Mouse (Mus musculus): Measurements from ENCODE around the gene Fbxo46. TPM values are rescaled to one million over a fixed set of nuclear protein-coding genes. Genes with fewer than 3 reads are reported as not detected.
A peak's percentile ranks its signal among the peaks of the same experiment; 100 is the strongest.

Fbxo46 gene
- polyA plus RNA-seq, 1 experiment from 2014 or later = 20.9 TPM

DNA sequence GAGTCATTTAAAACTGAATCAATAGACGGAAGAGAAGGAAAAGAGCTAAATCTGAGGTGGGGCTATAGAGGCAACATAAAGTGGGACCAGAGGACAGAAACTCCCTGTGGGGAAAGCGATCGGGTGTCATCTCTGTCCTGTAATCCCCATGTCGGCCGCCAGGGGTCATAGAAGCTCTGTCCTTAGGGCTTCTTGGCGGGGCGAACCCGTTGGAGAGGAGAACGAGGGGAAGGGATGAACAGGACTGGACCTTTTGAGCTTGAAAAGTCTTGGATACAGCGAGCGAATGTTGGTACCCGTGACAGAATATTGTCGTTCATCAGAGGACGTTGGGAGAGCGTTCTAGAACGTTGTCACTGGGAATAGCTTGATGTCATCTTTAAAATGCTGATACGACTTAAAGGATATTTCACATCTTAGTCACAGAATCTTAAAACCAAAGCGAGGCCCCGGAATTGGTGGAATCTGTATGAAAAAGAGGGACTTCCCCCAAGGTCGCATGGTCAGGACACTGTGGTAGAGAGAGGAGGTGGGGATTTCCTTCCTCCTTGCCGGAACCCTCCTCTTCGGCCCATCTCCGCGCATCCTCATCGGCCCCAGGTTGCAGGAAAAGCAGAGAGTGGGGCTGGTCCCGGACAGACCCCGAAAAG is 58.9 kb downstream of the Fbxo46 start:
- no peak for ATAC-seq (ENCODE audit: low FRiP score)
- H3K27me3 ChIP-seq = peaks cover 65% of the 10 kb centered on the region

DNA sequence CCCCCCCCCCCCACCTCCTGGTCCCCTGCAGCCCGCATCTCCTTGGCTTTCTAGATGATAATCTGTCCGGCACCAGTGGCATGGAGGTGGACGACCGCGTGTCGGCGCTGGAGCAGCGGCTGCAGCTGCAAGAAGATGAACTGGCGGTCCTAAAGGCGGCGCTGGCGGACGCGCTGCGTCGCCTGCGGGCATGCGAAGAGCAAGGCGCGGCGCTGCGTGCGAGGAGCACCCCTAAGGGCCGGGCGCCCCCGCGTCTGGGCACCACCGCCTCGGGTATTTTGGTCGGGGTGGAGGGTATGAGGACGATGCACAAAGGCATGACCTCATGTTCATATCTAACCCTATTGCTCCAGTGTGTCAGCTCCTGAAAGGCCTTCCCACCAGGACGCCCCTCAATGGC is 59.5 kb downstream of the Fbxo46 start:
- Histone ChIP-seq H3K36me3 (peaks cover 8% of the 10 kb centered on the region; the same call in 1 of the 2 replicates), H3K4me2 (replicated peaks) (peak overlapping the region; percentile 56), H3K27me3 (peaks cover 65% of the 10 kb centered on the region), H3K4me3 (peak overlapping the region; percentile 25), H3K9ac (peak overlapping the region; percentile 42), H3K9me3 (replicated peaks) (0 out of 2 replicates have a peak, but pooled peaks cover 7% of the 10 kb centered on the region), H3K27ac (no peak overlapping the region), H3K4me1 (peaks cover 42% of the 10 kb centered on the region)
- ATAC-seq (ENCODE audit: low FRiP score) = no peak
- under 1% methylated on average over 32 of the region's 32 CpGs for WGBS

More for the DNA sequence above, 58.9 kb downstream of the Fbxo46 start:
- peak overlapping the region; percentile 56 for H3K4me2 ChIP-seq (replicated peaks)
- 8% methylated on average over 27 of the region's 27 CpGs for WGBS
- H3K27ac ChIP-seq = no peak overlapping the region
- peaks cover 42% of the 10 kb centered on the region for H3K4me1 ChIP-seq
- peak overlapping the region; percentile 42 for H3K9ac ChIP-seq
- peaks cover 2% of the 10 kb centered on the region; the same call in 1 of the 2 replicates for H3K36me3 ChIP-seq
- H3K9me3 ChIP-seq (replicated peaks) = 0 out of 2 replicates have a peak, but pooled peaks cover 7% of the 10 kb centered on the region
- peak overlapping the region; percentile 25 for H3K4me3 ChIP-seq

DNA sequence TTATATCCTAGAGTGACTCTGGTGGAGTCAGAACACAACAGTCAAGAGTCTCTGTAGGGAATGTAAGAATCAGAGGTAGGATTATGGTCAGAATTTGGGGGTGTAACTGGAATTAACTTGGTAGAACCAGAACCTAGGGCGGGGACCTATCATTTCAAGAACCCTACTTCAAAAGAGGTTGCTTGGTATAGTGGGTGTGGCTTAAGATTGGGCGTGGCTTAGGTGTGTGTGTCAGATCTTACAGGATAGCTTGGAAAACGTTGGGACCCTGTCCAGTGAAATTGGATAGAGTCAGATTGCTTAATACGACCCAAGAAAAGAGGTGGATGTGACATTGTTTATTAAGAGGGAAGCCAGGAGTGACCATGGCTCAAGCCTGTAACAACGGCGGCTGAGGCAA is 60.3 kb downstream of the Fbxo46 start:
- Histone ChIP-seq H3K36me3 (peaks cover 13% of the 10 kb centered on the region; the same call in 1 of the 2 replicates), H3K4me1 (peaks cover 49% of the 10 kb centered on the region), H3K27me3 (peaks cover 65% of the 10 kb centered on the region), H3K9me3 (replicated peaks) (0 out of 2 replicates have a peak, but pooled peaks cover 7% of the 10 kb centered on the region), H3K4me2 (replicated peaks) (peak overlapping the region; percentile 56), H3K9ac (no peak overlapping the region), H3K27ac (no peak overlapping the region), H3K4me3 (0 out of 2 replicates have a peak overlapping the region, but pooled peaks have one; percentile 25)
- WGBS = 38% methylated on average over 6 of the region's 6 CpGs
- ATAC-seq (ENCODE audit: low FRiP score) = no peak

DNA sequence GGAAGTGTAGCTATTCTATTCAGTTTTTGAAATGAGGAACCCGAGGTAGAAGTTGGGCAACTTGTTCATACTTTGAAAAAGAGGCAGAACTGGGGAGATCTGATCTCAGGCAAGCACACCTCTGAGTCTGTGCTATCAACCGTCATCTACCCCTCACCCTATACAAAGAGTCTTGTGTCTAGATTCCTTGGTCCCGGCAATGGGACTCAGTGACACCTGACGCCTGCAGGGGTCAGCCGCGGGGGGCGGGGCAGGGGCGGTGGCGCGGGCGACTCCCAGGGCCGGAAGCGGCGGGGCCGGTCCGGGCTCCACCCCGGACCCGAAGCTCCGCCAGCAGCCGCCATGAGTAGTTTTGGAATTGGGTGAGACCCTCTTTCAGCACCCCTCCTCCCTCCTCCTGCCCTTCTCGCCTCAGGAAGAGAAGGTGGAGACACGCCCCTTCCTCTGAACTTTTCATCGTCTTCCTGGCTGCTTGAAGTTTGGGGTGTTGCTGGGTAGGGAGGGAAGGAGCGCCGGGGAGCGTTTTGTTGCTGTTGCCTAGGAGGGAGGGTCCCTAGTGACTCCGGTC is 61.3 kb downstream of the Fbxo46 start:
- no peak for ATAC-seq (ENCODE audit: low FRiP score)
- WGBS = 2% methylated on average over 26 of the region's 27 CpGs
- H3K4me1 ChIP-seq = peaks cover 47% of the 10 kb centered on the region

DNA sequence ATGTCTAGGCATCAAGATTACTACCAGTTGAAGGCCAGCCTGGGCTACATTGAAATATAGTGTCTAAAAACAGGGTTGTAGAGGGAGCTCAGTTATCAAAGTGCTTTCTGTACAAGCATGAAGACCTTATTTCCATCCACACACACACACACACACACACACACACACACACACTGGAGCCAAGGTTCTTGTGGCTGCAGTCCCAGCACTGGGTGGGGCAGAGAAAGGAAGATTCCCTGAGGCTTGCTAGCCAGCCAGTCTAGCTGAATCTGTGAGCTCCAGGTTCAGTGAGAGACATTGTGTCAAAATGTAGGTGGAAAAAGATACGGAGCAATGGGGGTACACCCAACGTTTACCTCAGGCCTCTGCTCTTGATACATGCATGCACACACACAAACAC is 64.6 kb downstream of the Fbxo46 start:
- ATAC-seq (ENCODE audit: low FRiP score) = no peak
- Histone ChIP-seq H3K4me2 (replicated peaks) (no peak overlapping the region), H3K9ac (no peak overlapping the region), H3K9me3 (replicated peaks) (no peaks in the 10 kb centered on the region), H3K4me3 (no peak overlapping the region), H3K36me3 (peaks cover 40% of the 10 kb centered on the region), H3K27me3 (peaks cover 25% of the 10 kb centered on the region), H3K4me1 (peaks cover 30% of the 10 kb centered on the region), H3K27ac (peak overlapping the region; percentile 58; the same call in 1 of the 2 replicates)
- 80% methylated on average over 2 of the region's 2 CpGs for WGBS

More for the DNA sequence above, 61.3 kb downstream of the Fbxo46 start:
- H3K27ac ChIP-seq = no peak overlapping the region
- H3K4me3 ChIP-seq = peak overlapping the region; percentile 41
- peak overlapping the region; percentile 52 for H3K4me2 ChIP-seq (replicated peaks)
- H3K9ac ChIP-seq = peak overlapping the region; percentile 53; the same call in 1 of the 2 replicates
- H3K27me3 ChIP-seq = peaks cover 58% of the 10 kb centered on the region
- peaks cover 18% of the 10 kb centered on the region for H3K36me3 ChIP-seq
- 0 out of 2 replicates have a peak, but pooled peaks cover 7% of the 10 kb centered on the region for H3K9me3 ChIP-seq (replicated peaks)

DNA sequence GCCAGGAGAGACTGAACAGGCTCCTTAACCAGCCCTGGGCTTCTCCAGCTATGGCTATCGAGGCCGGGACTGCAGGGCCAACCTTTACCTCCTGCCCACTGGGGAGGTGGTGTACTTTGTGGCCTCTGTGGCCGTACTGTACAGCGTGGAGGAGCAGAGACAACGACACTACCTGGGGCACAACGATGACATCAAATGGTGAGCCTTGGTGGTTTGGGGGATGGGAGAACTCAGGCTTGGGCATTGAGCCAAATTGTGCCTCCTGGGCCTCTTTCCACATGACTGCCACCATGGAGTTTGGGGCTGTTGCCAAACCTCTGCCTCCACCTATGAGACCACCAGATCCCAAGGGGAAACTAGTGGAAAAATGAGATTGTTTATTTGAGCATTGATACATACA is 65.1 kb downstream of the Fbxo46 start:
- H3K4me1 ChIP-seq = peaks cover 25% of the 10 kb centered on the region
- 71% methylated on average over 6 of the region's 6 CpGs for WGBS
- no peak overlapping the region for H3K9ac ChIP-seq
- H3K27me3 ChIP-seq = peaks cover 20% of the 10 kb centered on the region
- peaks cover 41% of the 10 kb centered on the region for H3K36me3 ChIP-seq
- H3K27ac ChIP-seq = peak overlapping the region; percentile 58
- peak; percentile 46; the same call in 1 of the 2 replicates for ATAC-seq (ENCODE audit: low FRiP score)
- no peak overlapping the region for H3K4me3 ChIP-seq
- no peaks in the 10 kb centered on the region for H3K9me3 ChIP-seq (replicated peaks)
- 0 out of 2 replicates have a peak overlapping the region, but pooled peaks have one; percentile 3 for H3K4me2 ChIP-seq (replicated peaks)

MicroRNA genes within 50 kb of the gene (microRNA counts, 519-probe panel; counts per million panel counts)
- microRNA mmu-miR-330 = 470 counts per million, percentile 58 among the panel's probes with 10 or more counts

Small RNA genes within 50 kb of the gene (microRNA-seq; reads per million reads assigned to microRNA genes)
- gene Mir3100 (not detected), gene Mir330 (442 reads per million, percentile 65 among the genes with 10 or more reads in this experiment)

Other genes starting within 250 kb of the Fbxo46 start
- gene Pglyrp1, start 248.5 kb upstream of the Fbxo46 start, polyA plus RNA-seq (2016; fragmentation: Nextera tagmentation; extraction: Ambion mirVana) = 2.9 and 3.8 TPM in 2 replicates
- gene Ccdc61, start 209.4 kb upstream of the Fbxo46 start, polyA plus RNA-seq (2016; fragmentation: Nextera tagmentation; extraction: Ambion mirVana) = 28.8 and 31.9 TPM in 2 replicates
- 11.2 and 12.5 TPM in 2 replicates for gene Nova2, start 194.0 kb upstream of the Fbxo46 start, polyA plus RNA-seq (2016; fragmentation: Nextera tagmentation; extraction: Ambion mirVana)
- gene Nanos2, start 132.5 kb upstream of the Fbxo46 start, polyA plus RNA-seq (2016; fragmentation: Nextera tagmentation; extraction: Ambion mirVana) = 0.29 and 0.37 TPM in 2 replicates
- gene Mypop, start 128.6 kb upstream of the Fbxo46 start, polyA plus RNA-seq (2016; fragmentation: Nextera tagmentation; extraction: Ambion mirVana) = 6.8 and 6.9 TPM in 2 replicates
- 44.0 and 47.4 TPM in 2 replicates for gene Irf2bp1, start 115.8 kb upstream of the Fbxo46 start, polyA plus RNA-seq (2016; fragmentation: Nextera tagmentation; extraction: Ambion mirVana)
- gene Foxa3, start 96.3 kb upstream of the Fbxo46 start, polyA plus RNA-seq (2016; fragmentation: Nextera tagmentation; extraction: Ambion mirVana) = 0.10 and 0.73 TPM in 2 replicates
- gene Sympk, start 95.5 kb upstream of the Fbxo46 start, polyA plus RNA-seq (2016; fragmentation: Nextera tagmentation; extraction: Ambion mirVana) = 47.0 and 50.8 TPM in 2 replicates
- not detected in 2 replicates for gene Rsph6a, start 65.2 kb upstream of the Fbxo46 start, polyA plus RNA-seq (2016; fragmentation: Nextera tagmentation; extraction: Ambion mirVana)
- 20.1 and 23.6 TPM in 2 replicates for gene Dmwd, start 43.6 kb upstream of the Fbxo46 start, polyA plus RNA-seq (2016; fragmentation: Nextera tagmentation; extraction: Ambion mirVana)
- 13.4 and 14.6 TPM in 2 replicates for gene Dmpk, start 36.0 kb upstream of the Fbxo46 start, polyA plus RNA-seq (2016; fragmentation: Nextera tagmentation; extraction: Ambion mirVana)
- 9.1 and 9.7 TPM in 2 replicates for gene Six5, start 25.3 kb upstream of the Fbxo46 start, polyA plus RNA-seq (2016; fragmentation: Nextera tagmentation; extraction: Ambion mirVana)
- 1.8 TPM in 2 replicates for gene Gm4969, start 1.5 kb upstream of the Fbxo46 start, polyA plus RNA-seq (2016; fragmentation: Nextera tagmentation; extraction: Ambion mirVana)
- gene Qpctl, start 29.4 kb downstream of the Fbxo46 start, polyA plus RNA-seq (2016; fragmentation: Nextera tagmentation; extraction: Ambion mirVana) = 21.2 and 22.8 TPM in 2 replicates
- gene Snrpd2, start 29.9 kb downstream of the Fbxo46 start, polyA plus RNA-seq (2016; fragmentation: Nextera tagmentation; extraction: Ambion mirVana) = 118 and 122 TPM in 2 replicates
- gene Gipr, start 46.3 kb downstream of the Fbxo46 start, polyA plus RNA-seq (2016; fragmentation: Nextera tagmentation; extraction: Ambion mirVana) = 1.4 and 2.0 TPM in 2 replicates
- 6.1 and 7.2 TPM in 2 replicates for gene Eml2, start 56.6 kb downstream of the Fbxo46 start, polyA plus RNA-seq (2016; fragmentation: Nextera tagmentation; extraction: Ambion mirVana)
- gene Gpr4, start 92.7 kb downstream of the Fbxo46 start, polyA plus RNA-seq (2016; fragmentation: Nextera tagmentation; extraction: Ambion mirVana) = 2.2 and 2.4 TPM in 2 replicates
- 41.1 and 41.7 TPM in 2 replicates for gene Opa3, start 108.5 kb downstream of the Fbxo46 start, polyA plus RNA-seq (2016; fragmentation: Nextera tagmentation; extraction: Ambion mirVana)
- 52.7 and 60.3 TPM in 2 replicates for gene Vasp, start 152.0 kb downstream of the Fbxo46 start, polyA plus RNA-seq (2016; fragmentation: Nextera tagmentation; extraction: Ambion mirVana)
- 0.17 TPM in 1 of 2 replicates, not detected in the other for gene Ppm1n, start 160.2 kb downstream of the Fbxo46 start, polyA plus RNA-seq (2016; fragmentation: Nextera tagmentation; extraction: Ambion mirVana)
- 67.8 and 68.0 TPM in 2 replicates for gene Rtn2, start 162.8 kb downstream of the Fbxo46 start, polyA plus RNA-seq (2016; fragmentation: Nextera tagmentation; extraction: Ambion mirVana)
- gene Fosb, start 190.2 kb downstream of the Fbxo46 start, polyA plus RNA-seq (2016; fragmentation: Nextera tagmentation; extraction: Ambion mirVana) = 0.10 TPM in 1 of 2 replicates, not detected in the other
- gene Ercc1, start 224.9 kb downstream of the Fbxo46 start, polyA plus RNA-seq (2016; fragmentation: Nextera tagmentation; extraction: Ambion mirVana) = 95.6 and 96.8 TPM in 2 replicates
- gene Cd3eap, start 239.6 kb downstream of the Fbxo46 start, polyA plus RNA-seq (2016; fragmentation: Nextera tagmentation; extraction: Ambion mirVana) = 17.3 and 20.4 TPM in 2 replicates
- gene Ppp1r13l, start 239.9 kb downstream of the Fbxo46 start, polyA plus RNA-seq (2016; fragmentation: Nextera tagmentation; extraction: Ambion mirVana) = 4.7 and 5.5 TPM in 2 replicates